Mouse (Mus musculus): ENCODE measurements around the gene Hsd11b1. TPM values are rescaled to one million over a fixed set of nuclear protein-coding genes. Genes with fewer than 3 reads are reported as not detected.

Hsd11b1 gene
- 3.1 and 3.3 TPM in 2 replicates for polyA plus RNA-seq (2012; rRNA removed)

- no peaks in the 10 kb centered on the region for H3K36me3 ChIP-seq (ENCODE audit: control insufficient read depth, insufficient read depth, low read length)
- TF ChIP-seq CTCF (IDR thresholded peaks at IDR 0.05; ENCODE audit: extremely low read depth, insufficient read length, insufficient replicate concordance, low read depth, low read length) (no peak), POLR2A (IDR thresholded peaks at IDR 0.05; ENCODE audit: low read depth, low read length) (no peak)
- no peaks in the 10 kb centered on the region for H3K27me3 ChIP-seq (ENCODE audit: control insufficient read depth, insufficient read depth, low read length)
- no peak within 1 kb of the TSS for H3K4me3 ChIP-seq (ENCODE audit: low read depth, low read length)
- no peaks in the 10 kb centered on the region for H3K4me1 ChIP-seq (ENCODE audit: control insufficient read depth, insufficient read depth, insufficient read length, low read length)
- WGBS = 68% methylated on average over 5 of the region's 5 CpGs
- 0 out of 2 replicates have a peak within 1 kb of the TSS, but pooled peaks have one; percentile 54 for H3K27ac ChIP-seq (ENCODE audit: insufficient read depth, low read depth, low read length)
Observed at GRCm38 (mm10) chr1:193263955-193264598, at the start of gene Hsd11b1. Hsd11b1 (minus strand) TSS chr1:193264075.

GRCm38 (mm10) chr1:193311596-193311995, 47.7 kb upstream of the Hsd11b1 start:
- WGBS = 95% methylated on average over 1 of the region's 1 CpGs
- no peak overlapping the region for H3K4me3 ChIP-seq (ENCODE audit: low read depth, low read length)
- TF ChIP-seq POLR2A (IDR thresholded peaks at IDR 0.05; ENCODE audit: low read depth, low read length) = no peak
- TF ChIP-seq CTCF (IDR thresholded peaks at IDR 0.05; ENCODE audit: extremely low read depth, insufficient read length, insufficient replicate concordance, low read depth, low read length) = no peak
- H3K27ac ChIP-seq (ENCODE audit: insufficient read depth, low read depth, low read length) = no peak overlapping the region
- no peaks in the 10 kb centered on the region for H3K27me3 ChIP-seq (ENCODE audit: control insufficient read depth, insufficient read depth, low read length)
- peaks cover 3% of the 10 kb centered on the region; the same call in 1 of the 2 replicates for H3K4me1 ChIP-seq (ENCODE audit: control insufficient read depth, insufficient read depth, insufficient read length, low read length)
- no peaks in the 10 kb centered on the region for H3K36me3 ChIP-seq (ENCODE audit: control insufficient read depth, insufficient read depth, low read length)

- TF ChIP-seq POLR2A (IDR thresholded peaks at IDR 0.05; ENCODE audit: low read depth, low read length) (no peak), CTCF (IDR thresholded peaks at IDR 0.05; ENCODE audit: extremely low read depth, insufficient read length, insufficient replicate concordance, low read depth, low read length) (no peak)
- peaks cover 3% of the 10 kb centered on the region; the same call in 1 of the 2 replicates for H3K4me1 ChIP-seq (ENCODE audit: control insufficient read depth, insufficient read depth, insufficient read length, low read length)
- H3K27ac ChIP-seq (ENCODE audit: insufficient read depth, low read depth, low read length) = no peak overlapping the region
- no peak overlapping the region for H3K4me3 ChIP-seq (ENCODE audit: low read depth, low read length)
- 85% methylated on average over 3 of the region's 3 CpGs for WGBS
- no peaks in the 10 kb centered on the region for H3K36me3 ChIP-seq (ENCODE audit: control insufficient read depth, insufficient read depth, low read length)
- H3K27me3 ChIP-seq (ENCODE audit: control insufficient read depth, insufficient read depth, low read length) = no peaks in the 10 kb centered on the region
Observed at GRCm38 (mm10) chr1:193310519-193311085, 46.7 kb upstream of the Hsd11b1 start.

GRCm38 (mm10) chr1:193309785-193310518, 46.1 kb upstream of the Hsd11b1 start:
- Histone ChIP-seq H3K27ac (ENCODE audit: insufficient read depth, low read depth, low read length) (no peak overlapping the region), H3K4me1 (ENCODE audit: control insufficient read depth, insufficient read depth, insufficient read length, low read length) (peaks cover 3% of the 10 kb centered on the region; the same call in 1 of the 2 replicates), H3K36me3 (ENCODE audit: control insufficient read depth, insufficient read depth, low read length) (no peaks in the 10 kb centered on the region), H3K4me3 (ENCODE audit: low read depth, low read length) (no peak overlapping the region), H3K27me3 (ENCODE audit: control insufficient read depth, insufficient read depth, low read length) (no peaks in the 10 kb centered on the region)
- 63% methylated on average over 1 of the region's 1 CpGs for WGBS
- TF ChIP-seq POLR2A (IDR thresholded peaks at IDR 0.05; ENCODE audit: low read depth, low read length) = no peak
- TF ChIP-seq CTCF (IDR thresholded peaks at IDR 0.05; ENCODE audit: extremely low read depth, insufficient read length, insufficient replicate concordance, low read depth, low read length) = no peak

GRCm38 (mm10) chr1:193306832-193307231, 43.0 kb upstream of the Hsd11b1 start:
- H3K27me3 ChIP-seq (ENCODE audit: control insufficient read depth, insufficient read depth, low read length) = no peaks in the 10 kb centered on the region
- WGBS = 36% methylated on average over 2 of the region's 2 CpGs

GRCm38 (mm10) chr1:193305386-193305785, 41.5 kb upstream of the Hsd11b1 start:
- no peaks in the 10 kb centered on the region for H3K36me3 ChIP-seq (ENCODE audit: control insufficient read depth, insufficient read depth, low read length)
- TF ChIP-seq CTCF (IDR thresholded peaks at IDR 0.05; ENCODE audit: extremely low read depth, insufficient read length, insufficient replicate concordance, low read depth, low read length) (no peak), POLR2A (IDR thresholded peaks at IDR 0.05; ENCODE audit: low read depth, low read length) (no peak)
- no peak overlapping the region for H3K27ac ChIP-seq (ENCODE audit: insufficient read depth, low read depth, low read length)
- WGBS = 77% methylated on average over 7 of the region's 7 CpGs
- no peaks in the 10 kb centered on the region for H3K27me3 ChIP-seq (ENCODE audit: control insufficient read depth, insufficient read depth, low read length)
- H3K4me1 ChIP-seq (ENCODE audit: control insufficient read depth, insufficient read depth, insufficient read length, low read length) = peaks cover 10% of the 10 kb centered on the region; the same call in 1 of the 2 replicates
- no peak overlapping the region for H3K4me3 ChIP-seq (ENCODE audit: low read depth, low read length)

More at GRCm38 (mm10) chr1:193306832-193307231, 43.0 kb upstream of the Hsd11b1 start:
- no peak for TF ChIP-seq POLR2A (IDR thresholded peaks at IDR 0.05; ENCODE audit: low read depth, low read length)
- TF ChIP-seq CTCF (IDR thresholded peaks at IDR 0.05; ENCODE audit: extremely low read depth, insufficient read length, insufficient replicate concordance, low read depth, low read length) = no peak
- Histone ChIP-seq H3K4me3 (ENCODE audit: low read depth, low read length) (no peak overlapping the region), H3K36me3 (ENCODE audit: control insufficient read depth, insufficient read depth, low read length) (no peaks in the 10 kb centered on the region), H3K4me1 (ENCODE audit: control insufficient read depth, insufficient read depth, insufficient read length, low read length) (peaks cover 6% of the 10 kb centered on the region; the same call in 1 of the 2 replicates), H3K27ac (ENCODE audit: insufficient read depth, low read depth, low read length) (no peak overlapping the region)

GRCm38 (mm10) chr1:193303096-193303495, 39.2 kb upstream of the Hsd11b1 start:
- TF ChIP-seq CTCF (IDR thresholded peaks at IDR 0.05; ENCODE audit: extremely low read depth, insufficient read length, insufficient replicate concordance, low read depth, low read length) (no peak), POLR2A (IDR thresholded peaks at IDR 0.05; ENCODE audit: low read depth, low read length) (no peak)
- WGBS = 67% methylated on average over 2 of the region's 2 CpGs
- Histone ChIP-seq H3K36me3 (ENCODE audit: control insufficient read depth, insufficient read depth, low read length) (no peaks in the 10 kb centered on the region), H3K4me3 (ENCODE audit: low read depth, low read length) (no peak overlapping the region), H3K27me3 (ENCODE audit: control insufficient read depth, insufficient read depth, low read length) (no peaks in the 10 kb centered on the region), H3K4me1 (ENCODE audit: control insufficient read depth, insufficient read depth, insufficient read length, low read length) (peaks cover 17% of the 10 kb centered on the region; the same call in 1 of the 2 replicates), H3K27ac (ENCODE audit: insufficient read depth, low read depth, low read length) (no peak overlapping the region)
